Mouse (Mus musculus) T-helper 1 cell (primary cell): ENCODE data around the gene Gpx5.

Experiments used
- in situ Hi-C: fragments of 300-600 bp; cut with MboI, MseI; formaldehyde crosslinking; loops from one replicate; pipeline ENCODE4 v1.15.1; 2025; ENCODE audit warnings: high pct_unique_total_duplicates

The Gpx5 gene

DNA sequence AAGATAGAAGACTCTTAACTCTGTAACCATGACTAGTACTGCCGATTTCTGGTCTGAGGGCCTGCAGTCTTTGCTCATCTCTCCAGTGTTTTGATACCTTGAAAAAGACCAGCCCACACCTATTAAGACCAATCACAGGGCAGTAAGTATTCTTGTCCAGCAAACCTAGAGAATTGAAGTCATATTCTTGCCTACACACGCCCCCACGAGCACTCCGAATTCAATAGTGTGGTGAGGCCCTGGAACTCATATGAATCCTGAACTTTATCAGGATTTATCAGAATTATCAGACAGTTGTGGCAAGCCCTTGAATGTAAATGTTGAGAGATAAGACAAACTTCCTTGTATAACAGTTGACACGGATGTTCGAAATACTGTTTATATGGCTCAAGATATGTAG lies at the start of gene Gpx5:
Gene Gpx5, minus strand, starts transcription at position 101 of the 400 bp plus-strand sequence.
- in situ Hi-C loops = no loop called here

DNA sequence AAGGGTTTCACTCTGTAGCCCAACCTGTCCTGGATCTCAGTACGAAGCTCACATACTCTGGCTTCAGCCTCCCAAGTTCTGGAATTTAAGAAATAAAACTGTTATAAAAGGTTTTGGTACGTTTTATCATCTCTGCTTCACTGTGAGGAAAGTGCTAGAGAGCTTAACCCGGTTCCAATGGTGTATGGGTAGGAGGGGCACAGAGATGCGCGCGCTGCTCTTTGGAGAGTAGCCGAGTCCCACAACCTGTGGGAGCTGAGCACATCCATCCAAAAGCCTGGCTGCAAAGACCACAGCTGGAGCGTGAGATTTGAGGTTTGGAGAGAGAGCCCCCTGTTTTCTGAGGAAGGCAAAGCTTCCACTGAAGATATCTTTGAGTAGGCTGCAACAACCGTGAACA lies 34.9 kb upstream of the Gpx5 start:
- in situ Hi-C loops = loop anchor here (10.0 kb wide), 1 partner anchor 73 kb away; no protein-coding TSS in a partner anchor

DNA sequence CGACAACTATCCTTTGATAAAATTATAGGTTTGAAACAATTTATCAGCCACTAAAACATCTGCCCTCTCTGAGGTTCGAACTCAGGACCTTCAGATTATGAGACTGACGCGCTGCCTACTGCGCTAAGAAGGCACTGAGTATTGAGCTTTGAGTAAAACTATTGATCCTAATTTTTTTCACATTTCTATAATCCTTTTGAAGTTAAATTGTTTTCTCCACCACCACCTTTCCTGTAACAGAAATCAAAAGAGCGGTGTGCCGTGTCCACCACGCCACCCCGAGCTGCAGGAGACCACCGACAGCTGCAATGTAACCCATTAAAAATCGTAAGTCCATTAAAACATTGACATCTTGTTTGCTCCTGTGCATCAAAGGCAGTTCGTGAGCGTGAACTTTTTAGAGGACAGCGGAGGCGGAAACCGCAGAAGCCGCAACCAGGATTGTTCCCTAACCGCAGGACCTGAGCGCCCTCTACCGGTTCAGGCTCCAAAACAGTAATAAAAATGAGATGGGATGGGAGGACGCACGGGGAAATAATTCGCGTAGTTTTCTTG lies 34.2 kb upstream of the Gpx5 start:
- in situ Hi-C loops = loop anchor here (10.0 kb wide), 1 partner anchor 72 kb away; no protein-coding TSS in a partner anchor

GRCm38 (mm10) chr13:21326191-21326590 lies 33.7 kb upstream of the Gpx5 start:
- in situ Hi-C loops = loop anchor here (10.0 kb wide), 1 partner anchor 71 kb away; no protein-coding TSS in a partner anchor

GRCm38 (mm10) chr13:21323405-21323804 lies 30.9 kb upstream of the Gpx5 start:
- in situ Hi-C loops = loop anchor here (10.0 kb wide), 1 partner anchor 69 kb away; no protein-coding TSS in a partner anchor

- in situ Hi-C loops = loop anchor here (10.0 kb wide), 1 partner anchor 68 kb away; no protein-coding TSS in a partner anchor
These were observed 30.2 kb upstream of the Gpx5 start for GRCm38 (mm10) chr13:21322509-21323375.

- in situ Hi-C loops = loop anchor here (10.0 kb wide), 1 partner anchor 67 kb away; no protein-coding TSS in a partner anchor
These were observed 29.5 kb upstream of the Gpx5 start for GRCm38 (mm10) chr13:21321890-21322494.

DNA sequence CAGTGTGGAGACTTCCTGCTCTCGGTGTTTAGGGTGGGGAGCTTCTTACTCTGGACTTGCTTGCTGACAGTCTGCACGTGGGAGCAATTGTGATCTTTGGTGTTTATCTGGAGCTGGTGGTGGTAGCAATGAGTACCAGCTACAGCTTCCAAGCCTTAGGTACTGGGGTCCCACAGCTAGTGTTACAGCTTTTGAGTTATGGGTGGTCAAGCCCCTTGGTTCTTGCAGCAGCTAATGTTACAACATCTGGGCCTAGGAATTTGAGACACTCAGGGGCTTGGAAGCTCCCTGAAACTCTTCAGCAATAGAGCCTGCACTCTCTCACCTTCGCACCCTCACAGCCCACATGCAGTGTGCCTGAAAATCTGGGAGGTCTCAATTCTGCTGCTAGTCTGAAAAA lies 27.7 kb upstream of the Gpx5 start:
- in situ Hi-C loops = loop anchor here (10.0 kb wide), 1 partner anchor 65 kb away; no protein-coding TSS in a partner anchor

DNA sequence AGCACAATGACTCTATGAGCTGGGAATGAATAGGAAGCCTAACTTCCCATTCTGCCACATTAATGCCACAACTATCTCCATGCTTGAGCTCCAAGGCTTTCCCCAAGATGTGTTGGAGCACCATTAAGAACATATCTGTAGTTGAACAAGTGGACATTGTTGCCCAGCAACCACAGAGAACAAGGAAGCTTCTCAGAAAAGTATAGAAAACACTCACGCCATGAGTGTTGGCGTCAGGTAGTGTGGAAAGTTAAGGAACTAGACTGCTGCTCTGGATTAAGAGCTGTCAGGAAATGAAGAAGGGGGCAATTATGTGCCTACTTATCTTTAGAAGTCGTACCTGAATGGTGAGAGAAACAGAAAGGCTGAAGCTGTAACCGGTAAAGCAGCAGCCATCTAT lies 21.4 kb upstream of the Gpx5 start:
- in situ Hi-C loops = no loop called here

DNA sequence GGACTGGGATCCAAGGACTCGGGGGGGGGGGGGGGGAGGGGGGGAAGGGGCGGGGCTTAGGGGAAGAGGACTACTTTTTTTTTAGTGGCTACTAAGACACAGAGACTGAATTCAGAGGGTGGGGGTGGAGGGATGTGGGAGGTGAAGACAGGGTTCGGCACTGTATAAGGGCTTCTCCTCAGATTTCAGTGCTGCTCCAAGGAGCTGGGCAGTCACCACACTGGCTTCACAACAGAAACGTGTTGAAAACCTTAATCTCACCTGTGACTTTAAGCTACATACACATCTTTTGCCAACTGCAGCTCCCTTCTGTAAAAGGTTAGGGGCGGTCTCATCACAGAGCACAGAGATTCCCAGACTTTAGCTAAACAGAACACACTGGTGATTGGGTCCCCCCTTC lies 20.3 kb upstream of the Gpx5 start:
- in situ Hi-C loops = no loop called here

DNA sequence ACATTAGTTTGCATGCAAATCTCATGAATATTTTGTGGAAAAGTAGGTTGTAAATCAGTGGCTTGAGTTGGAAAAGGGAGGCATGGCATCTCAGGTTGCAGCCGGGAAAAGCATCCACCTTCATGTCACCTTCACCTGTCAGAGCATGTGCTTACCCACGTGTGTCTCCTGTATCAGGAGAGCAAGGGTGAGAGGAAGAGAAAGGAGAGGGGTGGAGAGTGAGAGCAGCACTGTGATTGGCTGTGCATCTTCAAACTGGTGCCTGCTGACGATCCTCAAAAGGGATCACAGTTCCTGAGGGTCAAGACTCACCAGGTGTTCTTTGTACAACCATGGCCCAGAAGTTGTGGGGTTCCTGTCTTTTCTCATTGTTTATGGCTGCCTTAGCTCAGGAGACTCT lies 19.4 kb upstream of the Gpx5 start, which contains the start of gene Gpx6:
Gene Gpx6, plus strand, starts transcription at position 200 of the 400 bp plus-strand sequence.
- in situ Hi-C loops = no loop called here

DNA sequence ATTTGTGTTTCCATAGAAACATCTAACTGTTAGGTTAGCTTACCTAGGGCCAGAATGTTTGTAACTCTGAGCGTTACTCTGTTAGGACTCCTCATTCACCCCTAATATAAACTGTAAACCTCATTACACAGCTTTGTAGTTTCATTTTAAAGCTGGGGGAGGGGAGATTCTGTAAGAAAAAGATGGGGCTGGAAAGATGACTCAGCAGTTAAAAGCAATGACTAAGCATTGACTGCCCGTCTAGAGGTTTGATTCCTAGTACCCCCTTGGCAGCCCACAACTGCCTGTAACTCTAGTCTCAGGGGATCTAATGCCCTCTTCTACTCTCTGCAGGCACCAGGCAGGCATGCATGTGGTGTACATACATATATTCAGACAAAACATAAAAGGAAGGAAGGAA lies 17.3 kb upstream of the Gpx5 start:
- in situ Hi-C loops = no loop called here

DNA sequence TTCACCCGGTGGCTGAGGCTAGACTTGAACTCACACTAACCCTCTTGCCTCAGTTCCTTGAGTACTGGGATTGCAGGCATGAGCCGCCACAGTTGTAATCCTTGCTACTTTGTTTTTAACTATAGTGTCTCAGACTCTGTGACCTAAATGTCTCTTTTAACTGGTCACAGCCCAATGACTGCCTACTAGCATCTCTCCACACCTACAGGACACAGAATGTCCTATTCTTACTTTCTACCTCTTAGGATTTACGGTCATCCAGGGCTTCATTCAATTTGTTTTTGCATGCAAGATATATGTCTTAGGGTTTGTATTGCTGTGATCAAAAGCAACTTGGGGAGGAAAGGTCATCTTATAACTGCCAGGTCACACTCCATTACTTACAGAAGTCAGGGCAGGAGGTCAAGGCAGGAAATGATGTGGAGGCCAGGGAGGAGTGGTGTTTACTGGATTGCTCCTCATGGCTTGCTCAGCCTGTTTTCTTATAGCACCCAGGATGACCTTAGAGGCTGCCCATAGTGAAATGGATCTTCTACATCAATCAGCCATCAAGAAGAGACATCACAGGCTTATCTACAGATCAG lies 12.0 kb upstream of the Gpx5 start:
- in situ Hi-C loops = no loop called here

DNA sequence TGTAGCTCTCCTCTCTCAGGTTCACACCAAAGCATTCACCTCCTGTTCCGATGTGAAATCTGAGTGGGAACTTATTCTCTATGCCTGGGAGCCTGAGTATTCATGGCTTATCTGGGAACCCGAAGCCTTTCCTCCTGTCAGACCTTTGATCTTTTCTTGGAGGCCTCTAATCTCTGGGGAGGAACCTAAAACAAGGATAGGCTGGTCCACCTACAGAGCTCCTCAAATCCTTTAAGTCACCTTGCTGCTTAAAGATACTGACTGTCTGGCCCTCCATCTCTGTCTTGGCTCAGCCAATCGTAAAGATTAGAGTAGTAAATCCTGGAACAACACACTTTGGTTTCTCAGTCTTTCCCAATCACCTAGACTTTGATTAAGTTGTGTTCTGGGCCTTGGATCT lies 6.0 kb upstream of the Gpx5 start:
- in situ Hi-C loops = no loop called here

GRCm38 (mm10) chr13:21279559-21279958 lies 13.0 kb downstream of the Gpx5 start:
- in situ Hi-C loops = no loop called here

GRCm38 (mm10) chr13:21279076-21279475 lies 13.5 kb downstream of the Gpx5 start:
- in situ Hi-C loops = no loop called here

- in situ Hi-C loops = no loop called here
These were observed 16.0 kb downstream of the Gpx5 start for GRCm38 (mm10) chr13:21276551-21276950.

DNA sequence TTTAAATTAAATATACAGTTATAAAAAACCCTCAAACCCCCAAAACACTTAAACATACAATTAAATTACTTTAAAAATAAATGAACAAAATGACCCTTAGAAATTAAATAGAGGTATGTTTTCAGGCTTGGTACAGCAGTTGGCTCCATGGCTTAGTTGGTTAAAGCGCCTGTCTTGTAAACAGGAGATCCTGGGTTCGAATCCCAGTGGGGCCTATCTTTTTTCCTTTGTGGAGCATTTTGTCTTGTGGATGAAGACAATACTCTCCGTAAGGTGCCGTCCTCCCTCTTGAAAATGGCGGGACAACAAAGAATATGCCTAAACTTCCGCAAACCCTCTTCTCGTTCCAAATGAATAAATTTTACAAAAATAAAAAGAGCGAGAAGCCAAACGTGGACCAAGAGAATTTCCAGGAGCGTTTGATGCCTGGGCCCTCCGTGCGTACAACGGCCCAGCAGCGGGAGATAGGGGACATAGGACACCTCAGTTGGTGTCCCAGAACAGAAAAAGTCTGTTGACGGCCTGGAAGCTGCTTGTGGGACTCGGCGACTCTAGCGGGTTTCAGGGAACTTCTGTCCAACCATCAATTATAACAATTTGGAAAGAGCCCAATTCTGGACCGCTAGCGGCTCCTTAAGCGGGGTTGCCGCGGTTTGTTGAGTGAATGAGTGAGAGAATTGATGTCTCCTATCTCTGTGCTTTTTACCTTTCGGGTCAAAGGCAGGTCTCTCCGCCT lies 16.5 kb downstream of the Gpx5 start:
- in situ Hi-C loops = no loop called here

- in situ Hi-C loops = no loop called here
These were observed 17.3 kb downstream of the Gpx5 start for GRCm38 (mm10) chr13:21275021-21275814.

- in situ Hi-C loops = no loop called here
These were observed 24.3 kb downstream of the Gpx5 start for GRCm38 (mm10) chr13:21268262-21268661.
